Mouse (Mus musculus) heart, embryonic 15.5 days (tissue): ENCODE data around the gene Cacng4. TPM values are rescaled to one million over a fixed set of nuclear protein-coding genes. Genes with fewer than 3 reads are reported as not detected.

Source experiments
- ATAC-seq: fragments of 200-750 bp; cut with Nextera tagmentation; replicated peaks from 2 replicates; pipeline ENCODE4 v1.8.0; 2017; ENCODE audit warnings: low read depth, moderate TSS enrichment; ENCODE audit not compliant: insufficient number of reproducible peaks, insufficient read depth, low FRiP score
- H3K27ac ChIP-seq: fragments of 300-500 bp; sonication (generic); 2 replicates; pipeline ENCODE4 v1.5.1; 2015; ENCODE audit warnings: mild to moderate bottlenecking, inconsistent platforms
- H3K27me3 ChIP-seq: fragments of 300-500 bp; sonication (generic); 2 replicates; pipeline ENCODE4 v1.6.1; 2015; ENCODE audit warnings: inconsistent platforms
- H3K36me3 ChIP-seq: fragments of 300-500 bp; sonication (generic); 2 replicates; pipeline ENCODE4 v1.6.1; 2015; ENCODE audit warnings: mild to moderate bottlenecking, inconsistent platforms
- H3K4me1 ChIP-seq: fragments of 300-500 bp; sonication (generic); replicated peaks from 2 replicates; pipeline ENCODE4 v1.6.1; 2015; ENCODE audit warnings: inconsistent platforms
- H3K4me2 ChIP-seq: fragments of 300-500 bp; sonication (generic); 2 replicates; pipeline ENCODE4 v1.6.1; 2015; ENCODE audit warnings: inconsistent platforms, mild to moderate bottlenecking, moderate library complexity
- H3K4me3 ChIP-seq: fragments of 300-500 bp; sonication (generic); 2 replicates; pipeline ENCODE4 v1.5.1; 2015; ENCODE audit warnings: mild to moderate bottlenecking, inconsistent platforms
- H3K9ac ChIP-seq: fragments of 300-500 bp; sonication (generic); 2 replicates; pipeline ENCODE4 v1.6.1; 2015; ENCODE audit warnings: mild to moderate bottlenecking, inconsistent platforms
- H3K9me3 ChIP-seq: fragments of 300-500 bp; sonication (generic); replicated peaks from 2 replicates; pipeline ENCODE4 v1.6.1; 2016; ENCODE audit warnings: inconsistent platforms
- WGBS: fragments of 180-500 bp; shearing (Covaris S2); methylation state at CpG from one replicate; pipeline ENCODE4 v1.1.7; 2015; ENCODE audit warnings: mixed read lengths; 5-methylcytosine and 5-hydroxymethylcytosine counted together
- polyA plus RNA-seq: library from polyadenylated mRNA; unstranded; fragments of >200 nt; fragmentation: Nextera tagmentation; extraction: Ambion mirVana; gene quantifications from 2 replicates; pipeline ENCODE4 v1.2.1, GENCODE M21; 2015

Cacng4 gene
- polyA plus RNA-seq, 1 experiment from 2014 or later, result 0.54 TPM

- ATAC-seq, result no peak
- H3K9ac ChIP-seq, result no peak overlapping the region
- no peaks in the 10 kb centered on the region for H3K9me3 ChIP-seq
- no peaks in the 10 kb centered on the region for H3K4me1 ChIP-seq
- H3K27ac ChIP-seq, result no peak overlapping the region
- peaks cover 12% of the 10 kb centered on the region; the same call in 1 of the 2 replicates for H3K27me3 ChIP-seq
- no peak overlapping the region for H3K4me3 ChIP-seq
- 81% methylated on average over 8 of the region's 8 CpGs for WGBS
- no peak overlapping the region for H3K4me2 ChIP-seq
- no peaks in the 10 kb centered on the region for H3K36me3 ChIP-seq
These were observed 26.0 kb downstream of the Cacng4 start for GRCm38 (mm10) chr11:107768361-107768760.

- Histone ChIP-seq H3K4me1 (peaks cover 8% of the 10 kb centered on the region; the same call in 1 of the 2 replicates), H3K27ac (no peak overlapping the region), H3K4me2 (no peak overlapping the region), H3K9ac (no peak overlapping the region), H3K9me3 (no peaks in the 10 kb centered on the region), H3K4me3 (no peak overlapping the region), H3K36me3 (no peaks in the 10 kb centered on the region), H3K27me3 (peaks cover 7% of the 10 kb centered on the region; the same call in 1 of the 2 replicates)
- 86% methylated on average over 12 of the region's 12 CpGs for WGBS
- no peak for ATAC-seq
These were observed 27.4 kb downstream of the Cacng4 start for GRCm38 (mm10) chr11:107766932-107767331.

GRCm38 (mm10) chr11:107762688-107763460 is 31.5 kb downstream of the Cacng4 start:
- ATAC-seq, result no peak
- H3K27me3 ChIP-seq, result peaks cover under 1% of the 10 kb centered on the region; the same call in 1 of the 2 replicates
- H3K4me3 ChIP-seq, result no peak overlapping the region
- H3K4me1 ChIP-seq, result peaks cover 10% of the 10 kb centered on the region; the same call in 1 of the 2 replicates
- no peaks in the 10 kb centered on the region for H3K9me3 ChIP-seq
- H3K4me2 ChIP-seq, result no peak overlapping the region
- no peak overlapping the region for H3K9ac ChIP-seq
- no peaks in the 10 kb centered on the region for H3K36me3 ChIP-seq
- WGBS, result 42% methylated on average over 8 of the region's 8 CpGs
- no peak overlapping the region for H3K27ac ChIP-seq

- no peak for ATAC-seq
- Histone ChIP-seq H3K27me3 (no peaks in the 10 kb centered on the region), H3K4me1 (peaks cover 10% of the 10 kb centered on the region; the same call in 1 of the 2 replicates), H3K4me3 (no peak overlapping the region), H3K9me3 (no peaks in the 10 kb centered on the region), H3K36me3 (no peaks in the 10 kb centered on the region), H3K4me2 (no peak overlapping the region), H3K9ac (no peak overlapping the region), H3K27ac (no peak overlapping the region)
- WGBS, result 55% methylated on average over 10 of the region's 10 CpGs
These were observed 32.4 kb downstream of the Cacng4 start for GRCm38 (mm10) chr11:107761790-107762500.

GRCm38 (mm10) chr11:107760001-107760400 is 34.4 kb downstream of the Cacng4 start:
- Histone ChIP-seq H3K4me3 (no peak overlapping the region), H3K27me3 (no peaks in the 10 kb centered on the region), H3K36me3 (no peaks in the 10 kb centered on the region), H3K27ac (no peak overlapping the region), H3K9ac (no peak overlapping the region), H3K9me3 (no peaks in the 10 kb centered on the region), H3K4me2 (no peak overlapping the region), H3K4me1 (peaks cover 10% of the 10 kb centered on the region; the same call in 1 of the 2 replicates)
- WGBS, result 57% methylated on average over 10 of the region's 10 CpGs
- ATAC-seq, result no peak

GRCm38 (mm10) chr11:107759516-107759915 is 34.8 kb downstream of the Cacng4 start:
- Histone ChIP-seq H3K27me3 (no peaks in the 10 kb centered on the region), H3K4me3 (no peak overlapping the region), H3K9me3 (no peaks in the 10 kb centered on the region), H3K4me2 (no peak overlapping the region), H3K9ac (no peak overlapping the region), H3K27ac (no peak overlapping the region), H3K4me1 (peaks cover 10% of the 10 kb centered on the region; the same call in 1 of the 2 replicates), H3K36me3 (no peaks in the 10 kb centered on the region)
- 70% methylated on average over 9 of the region's 9 CpGs for WGBS
- ATAC-seq, result no peak

GRCm38 (mm10) chr11:107749114-107749513 is 45.2 kb downstream of the Cacng4 start:
- Histone ChIP-seq H3K27ac (no peak overlapping the region), H3K36me3 (no peaks in the 10 kb centered on the region), H3K27me3 (no peaks in the 10 kb centered on the region), H3K4me1 (no peaks in the 10 kb centered on the region), H3K4me2 (no peak overlapping the region), H3K9me3 (no peaks in the 10 kb centered on the region), H3K4me3 (no peak overlapping the region), H3K9ac (no peak overlapping the region)
- WGBS, result 80% methylated on average over 5 of the region's 5 CpGs
- ATAC-seq, result no peak

GRCm38 (mm10) chr11:107748243-107749035 is 45.9 kb downstream of the Cacng4 start:
- Histone ChIP-seq H3K9me3 (no peaks in the 10 kb centered on the region), H3K36me3 (no peaks in the 10 kb centered on the region), H3K9ac (no peak overlapping the region), H3K4me1 (no peaks in the 10 kb centered on the region), H3K4me3 (no peak overlapping the region), H3K27ac (no peak overlapping the region), H3K4me2 (no peak overlapping the region), H3K27me3 (no peaks in the 10 kb centered on the region)
- no peak for ATAC-seq
- WGBS, result 75% methylated on average over 5 of the region's 5 CpGs

GRCm38 (mm10) chr11:107743100-107743499 is 51.3 kb downstream of the Cacng4 start:
- WGBS, result 49% methylated on average over 3 of the region's 3 CpGs
- no peak overlapping the region for H3K9ac ChIP-seq
- ATAC-seq, result no peak
- H3K27ac ChIP-seq, result no peak overlapping the region
- no peak overlapping the region for H3K4me2 ChIP-seq
- no peak overlapping the region for H3K4me3 ChIP-seq
- no peaks in the 10 kb centered on the region for H3K27me3 ChIP-seq
- H3K9me3 ChIP-seq, result no peaks in the 10 kb centered on the region
- no peaks in the 10 kb centered on the region for H3K36me3 ChIP-seq
- H3K4me1 ChIP-seq, result no peaks in the 10 kb centered on the region

GRCm38 (mm10) chr11:107738418-107739099 is 55.8 kb downstream of the Cacng4 start:
- no peak overlapping the region for H3K4me2 ChIP-seq
- no peaks in the 10 kb centered on the region for H3K9me3 ChIP-seq
- no peaks in the 10 kb centered on the region for H3K4me1 ChIP-seq
- H3K9ac ChIP-seq, result no peak overlapping the region
- no peak overlapping the region for H3K4me3 ChIP-seq
- no peak for ATAC-seq
- H3K27me3 ChIP-seq, result no peaks in the 10 kb centered on the region
- WGBS, result 81% methylated on average over 20 of the region's 20 CpGs
- no peak overlapping the region for H3K27ac ChIP-seq
- no peaks in the 10 kb centered on the region for H3K36me3 ChIP-seq

GRCm38 (mm10) chr11:107737886-107738285 is 56.5 kb downstream of the Cacng4 start:
- H3K27ac ChIP-seq, result no peak overlapping the region
- H3K4me3 ChIP-seq, result no peak overlapping the region
- H3K36me3 ChIP-seq, result no peaks in the 10 kb centered on the region
- 68% methylated on average over 6 of the region's 6 CpGs for WGBS
- no peaks in the 10 kb centered on the region for H3K4me1 ChIP-seq
- no peaks in the 10 kb centered on the region for H3K27me3 ChIP-seq
- no peaks in the 10 kb centered on the region for H3K9me3 ChIP-seq
- no peak overlapping the region for H3K4me2 ChIP-seq
- H3K9ac ChIP-seq, result no peak overlapping the region
- no peak for ATAC-seq
